Mouse (Mus musculus): ENCODE measurements around the gene Tlx3. TPM values are rescaled to one million over a fixed set of nuclear protein-coding genes. Genes with fewer than 3 reads are reported as not detected.
A peak's percentile ranks its signal among the peaks of the same experiment; 100 is the strongest.

Tlx3 gene
- polyA plus RNA-seq, 1 experiment from 2014 or later: not detected

DNA sequence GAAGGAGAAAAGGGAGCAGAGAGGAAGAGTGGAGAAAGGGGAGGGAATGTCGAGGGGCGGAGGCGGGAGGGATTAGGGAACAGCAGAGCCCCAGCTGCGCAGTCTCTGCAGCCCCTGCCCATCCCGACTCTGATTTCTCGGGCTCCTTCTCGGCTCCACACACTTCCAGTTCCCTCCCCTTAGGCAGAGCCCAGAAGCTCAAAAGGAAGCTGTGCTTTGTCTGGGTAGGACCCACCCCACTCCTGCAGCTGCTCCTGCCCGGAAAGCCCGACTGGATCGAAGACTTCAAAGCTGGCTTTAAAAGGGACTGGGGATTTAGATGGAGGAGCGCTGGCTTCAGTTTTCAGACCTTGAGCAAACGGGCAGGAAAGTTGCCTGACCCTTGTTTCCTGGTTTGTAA lies 9.7 kb downstream of the Tlx3 start:
- ATAC-seq (ENCODE audit: low read depth): no peak
- no peak overlapping the region for H3K27ac ChIP-seq (ENCODE audit: low read length)
- no peak overlapping the region for H3K9ac ChIP-seq (ENCODE audit: low read length)
- no peak overlapping the region for H3K4me2 ChIP-seq (ENCODE audit: low read depth, low read length)
- no peak overlapping the region for H3K4me3 ChIP-seq (ENCODE audit: low read length)
- no peaks in the 10 kb centered on the region for H3K36me3 ChIP-seq (ENCODE audit: control insufficient read depth, insufficient read depth, low read length)
- H3K4me1 ChIP-seq (replicated peaks; ENCODE audit: control insufficient read depth, insufficient read depth, low read length): no peaks in the 10 kb centered on the region
- peaks cover 63% of the 10 kb centered on the region for H3K27me3 ChIP-seq (ENCODE audit: control insufficient read depth, insufficient read depth, low read depth, low read length)
- WGBS: 2% methylated on average over 12 of the region's 12 CpGs
- H3K9me3 ChIP-seq (ENCODE audit: control insufficient read depth, low read length): peaks cover 5% of the 10 kb centered on the region; the same call in 1 of the 2 replicates

DNA sequence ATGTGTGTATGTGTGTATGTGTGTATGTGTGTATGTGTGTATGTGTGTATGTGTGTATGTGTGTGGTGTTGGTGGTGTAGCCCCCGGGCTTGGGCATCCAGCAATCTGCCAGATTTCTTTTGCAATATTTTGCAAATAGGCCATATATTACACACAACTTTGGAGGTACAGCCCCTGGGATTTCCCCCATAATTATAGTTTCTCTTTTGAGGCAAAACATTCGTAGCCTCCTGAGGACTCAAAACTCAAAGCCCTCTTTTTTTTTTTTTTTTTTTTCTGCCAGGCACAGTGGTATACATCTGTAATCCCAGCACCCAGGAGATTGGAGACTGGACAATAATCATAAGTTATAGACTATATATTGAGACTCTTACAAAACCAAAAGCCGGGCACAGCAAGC lies 21.6 kb downstream of the Tlx3 start:
- Histone ChIP-seq H3K27ac (ENCODE audit: low read length) (no peak overlapping the region), H3K27me3 (ENCODE audit: control insufficient read depth, insufficient read depth, low read depth, low read length) (peaks cover 17% of the 10 kb centered on the region; the same call in 1 of the 2 replicates), H3K9me3 (ENCODE audit: control insufficient read depth, low read length) (no peaks in the 10 kb centered on the region), H3K4me3 (ENCODE audit: low read length) (no peak overlapping the region), H3K36me3 (ENCODE audit: control insufficient read depth, insufficient read depth, low read length) (no peaks in the 10 kb centered on the region), H3K9ac (ENCODE audit: low read length) (no peak overlapping the region), H3K4me2 (ENCODE audit: low read depth, low read length) (no peak overlapping the region), H3K4me1 (replicated peaks; ENCODE audit: control insufficient read depth, insufficient read depth, low read length) (peaks cover 2% of the 10 kb centered on the region)
- no peak for ATAC-seq (ENCODE audit: low read depth)
- WGBS: 83% methylated on average over 3 of the region's 3 CpGs

- H3K27me3 ChIP-seq (ENCODE audit: control insufficient read depth, insufficient read depth, low read depth, low read length): peaks cover 20% of the 10 kb centered on the region; the same call in 1 of the 2 replicates
- peak overlapping the region; percentile 25; the same call in 1 of the 2 replicates for H3K9ac ChIP-seq (ENCODE audit: low read length)
- peak overlapping the region; percentile 25 for H3K4me3 ChIP-seq (ENCODE audit: low read length)
- peaks cover 2% of the 10 kb centered on the region for H3K4me1 ChIP-seq (replicated peaks; ENCODE audit: control insufficient read depth, insufficient read depth, low read length)
- H3K27ac ChIP-seq (ENCODE audit: low read length): no peak overlapping the region
- ATAC-seq (ENCODE audit: low read depth): no peak
- no peaks in the 10 kb centered on the region for H3K9me3 ChIP-seq (ENCODE audit: control insufficient read depth, low read length)
- peak overlapping the region; percentile 50 for H3K4me2 ChIP-seq (ENCODE audit: low read depth, low read length)
- WGBS: 5% methylated on average over 18 of the region's 18 CpGs
- H3K36me3 ChIP-seq (ENCODE audit: control insufficient read depth, insufficient read depth, low read length): no peaks in the 10 kb centered on the region
Measured at GRCm38 (mm10) chr11:33180701-33181116, 22.7 kb downstream of the Tlx3 start.

- WGBS: 57% methylated on average over 1 of the region's 1 CpGs
- H3K4me3 ChIP-seq (ENCODE audit: low read length): no peak overlapping the region
- H3K9ac ChIP-seq (ENCODE audit: low read length): no peak overlapping the region
- H3K27me3 ChIP-seq (ENCODE audit: control insufficient read depth, insufficient read depth, low read depth, low read length): peaks cover 20% of the 10 kb centered on the region; the same call in 1 of the 2 replicates
- no peaks in the 10 kb centered on the region for H3K9me3 ChIP-seq (ENCODE audit: control insufficient read depth, low read length)
- no peak overlapping the region for H3K4me2 ChIP-seq (ENCODE audit: low read depth, low read length)
- peaks cover 2% of the 10 kb centered on the region for H3K4me1 ChIP-seq (replicated peaks; ENCODE audit: control insufficient read depth, insufficient read depth, low read length)
- H3K36me3 ChIP-seq (ENCODE audit: control insufficient read depth, insufficient read depth, low read length): no peaks in the 10 kb centered on the region
- H3K27ac ChIP-seq (ENCODE audit: low read length): no peak overlapping the region
- ATAC-seq (ENCODE audit: low read depth): no peak
Measured at GRCm38 (mm10) chr11:33179802-33180201, 23.6 kb downstream of the Tlx3 start.

DNA sequence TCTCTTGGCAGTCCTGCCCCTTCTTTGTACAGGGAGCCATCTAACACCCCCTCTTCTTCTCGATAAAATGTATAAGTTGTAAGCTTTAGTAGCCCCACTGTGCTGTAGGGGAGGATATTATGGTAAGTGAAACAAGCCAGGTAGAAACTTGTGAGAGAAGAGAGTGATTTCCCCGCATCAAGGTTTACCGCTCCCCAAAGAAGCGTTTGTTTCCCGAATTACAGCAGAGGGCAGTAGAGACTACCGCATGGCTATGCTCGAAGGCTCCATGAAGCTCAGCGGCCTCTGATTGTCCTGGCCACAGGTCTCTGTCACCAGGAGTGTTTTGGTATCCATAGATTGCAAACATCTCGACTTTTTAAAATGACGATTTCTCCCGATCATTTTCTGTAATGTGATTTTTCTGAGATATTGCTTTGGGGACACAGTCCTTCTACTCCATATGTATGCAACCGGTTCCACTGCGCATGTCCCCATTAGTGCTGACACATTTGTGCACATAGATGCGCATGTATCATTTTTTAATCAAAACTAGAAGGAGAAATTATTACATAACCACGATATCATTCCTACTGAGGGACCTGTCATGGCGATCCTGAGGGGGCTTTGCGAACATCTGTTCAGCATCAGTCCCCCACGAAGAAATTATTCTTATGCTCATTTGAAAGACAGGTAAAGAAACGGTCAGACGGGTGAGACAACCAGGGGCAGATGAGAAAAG lies 26.7 kb downstream of the Tlx3 start:
- no peak overlapping the region for H3K27ac ChIP-seq (ENCODE audit: low read length)
- ATAC-seq (ENCODE audit: low read depth): peak; percentile 51; the same call in 1 of the 2 replicates
- WGBS: 32% methylated on average over 20 of the region's 20 CpGs
- no peaks in the 10 kb centered on the region for H3K36me3 ChIP-seq (ENCODE audit: control insufficient read depth, insufficient read depth, low read length)
- no peak overlapping the region for H3K4me2 ChIP-seq (ENCODE audit: low read depth, low read length)
- peaks cover 2% of the 10 kb centered on the region for H3K4me1 ChIP-seq (replicated peaks; ENCODE audit: control insufficient read depth, insufficient read depth, low read length)
- peaks cover 23% of the 10 kb centered on the region for H3K27me3 ChIP-seq (ENCODE audit: control insufficient read depth, insufficient read depth, low read depth, low read length)
- no peak overlapping the region for H3K4me3 ChIP-seq (ENCODE audit: low read length)
- no peak overlapping the region for H3K9ac ChIP-seq (ENCODE audit: low read length)
- no peaks in the 10 kb centered on the region for H3K9me3 ChIP-seq (ENCODE audit: control insufficient read depth, low read length)

DNA sequence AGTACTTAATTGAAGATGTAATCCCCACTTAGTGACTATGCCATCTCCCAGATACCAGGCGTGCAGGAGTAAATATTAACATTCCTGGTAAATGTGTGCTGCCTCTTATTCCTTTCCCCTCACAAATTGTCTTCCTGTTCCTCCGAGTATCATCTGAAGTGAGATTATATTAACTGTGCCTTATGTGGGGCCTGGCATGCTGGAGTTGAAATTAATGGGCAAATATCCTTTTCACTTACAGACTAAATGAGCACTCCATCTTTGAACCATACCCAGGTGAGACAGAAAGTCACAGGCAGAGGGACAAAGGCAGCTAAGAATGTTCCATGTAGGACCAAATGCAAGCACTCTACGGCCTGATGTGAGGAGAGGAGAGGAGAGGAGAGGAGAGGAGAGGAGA lies 27.6 kb downstream of the Tlx3 start:
- no peak overlapping the region for H3K27ac ChIP-seq (ENCODE audit: low read length)
- no peaks in the 10 kb centered on the region for H3K36me3 ChIP-seq (ENCODE audit: control insufficient read depth, insufficient read depth, low read length)
- 34% methylated on average over 2 of the region's 3 CpGs for WGBS
- H3K4me1 ChIP-seq (replicated peaks; ENCODE audit: control insufficient read depth, insufficient read depth, low read length): peaks cover 2% of the 10 kb centered on the region
- no peak overlapping the region for H3K9ac ChIP-seq (ENCODE audit: low read length)
- H3K4me2 ChIP-seq (ENCODE audit: low read depth, low read length): no peak overlapping the region
- no peak for ATAC-seq (ENCODE audit: low read depth)
- H3K9me3 ChIP-seq (ENCODE audit: control insufficient read depth, low read length): no peaks in the 10 kb centered on the region
- H3K27me3 ChIP-seq (ENCODE audit: control insufficient read depth, insufficient read depth, low read depth, low read length): peaks cover 23% of the 10 kb centered on the region
- H3K4me3 ChIP-seq (ENCODE audit: low read length): no peak overlapping the region

DNA sequence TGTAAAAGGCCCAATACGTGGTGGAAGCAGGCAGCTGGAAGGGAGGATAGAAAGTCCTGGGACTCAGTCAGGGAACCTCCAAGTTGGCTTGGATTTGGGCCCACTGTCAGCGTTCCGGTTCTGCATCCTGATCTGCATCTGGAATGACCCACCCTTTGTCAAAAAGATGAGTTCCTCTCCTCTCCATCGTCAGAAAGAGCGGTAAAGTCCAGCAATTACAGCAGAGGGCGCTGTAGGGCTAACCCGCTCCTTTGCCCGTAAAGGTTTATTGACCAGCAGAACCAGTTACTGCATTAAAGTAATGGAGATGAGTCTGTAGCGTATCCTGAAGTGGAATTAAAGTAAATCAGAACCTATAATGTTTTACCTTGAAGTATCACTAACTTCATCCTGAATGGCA lies 32.9 kb downstream of the Tlx3 start:
- no peak for ATAC-seq (ENCODE audit: low read depth)
- WGBS: 11% methylated on average over 9 of the region's 9 CpGs
- H3K9ac ChIP-seq (ENCODE audit: low read length): no peak overlapping the region

GRCm38 (mm10) chr11:33162998-33163506 lies 40.3 kb downstream of the Tlx3 start, which contains the start of gene Npm1:
Gene Npm1, minus strand, starts transcription at chr11:33163206.
- H3K4me2 ChIP-seq (ENCODE audit: low read depth, low read length): peak within 1 kb of the TSS; percentile 83
- H3K4me1 ChIP-seq (replicated peaks; ENCODE audit: control insufficient read depth, insufficient read depth, low read length): peaks cover 8% of the 10 kb centered on the region; the same call in 1 of the 2 replicates
- H3K9me3 ChIP-seq (ENCODE audit: control insufficient read depth, low read length): no peaks in the 10 kb centered on the region
- peak within 1 kb of the TSS; percentile 96 for H3K9ac ChIP-seq (ENCODE audit: low read length)
- 2% methylated on average over 49 of the region's 49 CpGs for WGBS
- no peaks in the 10 kb centered on the region for H3K27me3 ChIP-seq (ENCODE audit: control insufficient read depth, insufficient read depth, low read depth, low read length)
- H3K4me3 ChIP-seq (ENCODE audit: low read length): peak within 1 kb of the TSS; percentile 98
- H3K36me3 ChIP-seq (ENCODE audit: control insufficient read depth, insufficient read depth, low read length): peaks cover 10% of the 10 kb centered on the region
- ATAC-seq (ENCODE audit: low read depth): peak; percentile 97
- H3K27ac ChIP-seq (ENCODE audit: low read length): peak within 1 kb of the TSS; percentile 97

More for the DNA sequence above, 32.9 kb downstream of the Tlx3 start:
- Histone ChIP-seq H3K4me1 (replicated peaks; ENCODE audit: control insufficient read depth, insufficient read depth, low read length) (no peaks in the 10 kb centered on the region), H3K36me3 (ENCODE audit: control insufficient read depth, insufficient read depth, low read length) (no peaks in the 10 kb centered on the region), H3K4me2 (ENCODE audit: low read depth, low read length) (no peak overlapping the region), H3K27me3 (ENCODE audit: control insufficient read depth, insufficient read depth, low read depth, low read length) (peaks cover 5% of the 10 kb centered on the region), H3K9me3 (ENCODE audit: control insufficient read depth, low read length) (no peaks in the 10 kb centered on the region), H3K27ac (ENCODE audit: low read length) (no peak overlapping the region), H3K4me3 (ENCODE audit: low read length) (no peak overlapping the region)

DNA sequence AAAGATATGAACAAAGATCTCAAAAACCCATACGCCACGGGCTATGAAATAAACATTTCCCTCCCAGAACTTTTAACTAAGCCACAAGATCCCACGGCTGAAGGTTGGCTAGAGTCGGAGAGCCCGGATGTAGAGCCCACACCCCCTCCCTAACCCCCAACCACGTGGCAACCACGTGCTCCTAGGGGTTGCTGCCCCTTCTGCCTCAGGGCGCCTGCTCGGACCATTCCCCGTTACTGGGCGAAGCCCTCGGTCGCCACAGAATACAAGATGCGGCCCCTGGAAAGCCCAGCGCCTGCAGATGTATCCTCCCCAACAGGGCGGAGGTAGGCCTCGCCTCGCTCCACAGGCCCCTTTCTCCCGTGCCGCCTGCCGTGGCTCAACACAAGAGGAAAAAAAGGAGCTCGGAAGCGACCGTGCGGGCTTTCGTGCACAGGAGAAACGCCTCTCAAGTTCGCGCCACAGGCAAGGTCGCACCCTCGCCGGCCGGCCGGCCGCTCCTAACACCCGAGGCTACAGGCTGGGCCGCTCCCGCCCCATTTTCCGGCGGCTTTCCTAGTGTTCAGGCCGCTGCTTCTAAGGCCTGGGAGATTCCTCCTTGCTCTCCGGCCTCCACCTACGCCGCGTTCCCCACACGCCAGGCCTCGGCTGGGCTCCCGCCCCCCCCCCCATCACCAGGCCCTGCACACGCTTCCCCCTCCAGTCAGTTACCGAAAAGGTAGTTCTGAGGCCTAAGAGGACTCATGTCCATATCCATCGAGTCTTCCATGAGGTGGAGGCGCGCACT lies 41.0 kb downstream of the Tlx3 start:
- Histone ChIP-seq H3K4me1 (replicated peaks; ENCODE audit: control insufficient read depth, insufficient read depth, low read length) (peaks cover 8% of the 10 kb centered on the region; the same call in 1 of the 2 replicates), H3K36me3 (ENCODE audit: control insufficient read depth, insufficient read depth, low read length) (peaks cover 14% of the 10 kb centered on the region), H3K4me3 (ENCODE audit: low read length) (peak overlapping the region; percentile 98), H3K4me2 (ENCODE audit: low read depth, low read length) (peak overlapping the region; percentile 83), H3K9ac (ENCODE audit: low read length) (peak overlapping the region; percentile 96), H3K9me3 (ENCODE audit: control insufficient read depth, low read length) (no peaks in the 10 kb centered on the region), H3K27ac (ENCODE audit: low read length) (peak overlapping the region; percentile 87), H3K27me3 (ENCODE audit: control insufficient read depth, insufficient read depth, low read depth, low read length) (no peaks in the 10 kb centered on the region)
- 2% methylated on average over 52 of the region's 53 CpGs for WGBS
- ATAC-seq (ENCODE audit: low read depth): peak; percentile 52

All from lung, embryonic 16.5 days (tissue).